Mouse (Mus musculus) heart, adult 2 months (tissue): ENCODE measurements around the gene Adgra1.

Experiments used
- CTCF ChIP-seq: fragments of 200-600 bp; IDR thresholded peaks from 2 replicates; pipeline ENCODE4 v1.8.1; 2022; ENCODE audit warnings: antibody characterized with exemption, mild to moderate bottlenecking, moderate library complexity
- POLR2A ChIP-seq: fragments of 200-500 bp; IDR thresholded peaks from 2 replicates; pipeline ENCODE4 v1.6.1; 2011; ENCODE audit warnings: mild to moderate bottlenecking, low read depth, low read length, control low read depth; ENCODE audit not compliant: insufficient read depth

DNA sequence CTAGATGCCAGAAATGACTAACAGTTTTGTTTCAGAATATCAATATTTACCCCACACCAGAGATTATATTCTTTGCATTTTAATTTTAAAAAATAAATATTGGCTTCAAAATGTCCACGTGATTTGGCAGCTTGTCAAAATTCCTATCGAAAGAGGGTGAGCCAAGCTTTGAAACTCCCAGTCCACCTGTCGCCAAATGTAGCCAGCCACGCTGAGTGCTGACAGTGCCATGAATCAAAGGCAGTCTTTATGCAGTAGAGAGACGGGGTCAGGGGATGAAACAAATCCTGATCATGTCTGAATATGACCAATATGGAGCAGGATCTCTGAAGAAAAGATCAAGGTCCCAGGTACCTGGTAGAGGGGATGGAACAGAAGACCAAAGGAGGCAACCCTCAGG, 57.8 kb downstream of the Adgra1 start:
- TF ChIP-seq POLR2A (no peak), CTCF (no peak)
